Mouse (Mus musculus): ENCODE measurements at regions not wholly inside any gene's neighbourhood (a gene's known extent, or its start where the extent isn't known, plus 50 kb on each side); places are given as distances from the start of the nearest gene placed in this dataset.
A peak's percentile ranks its signal among the peaks of the same experiment; 100 is the strongest.
"Not testable (repeated sequence)": the region's sequence is repeated elsewhere in the genome, so short reads cannot be mapped to it uniquely, and the experiment has no call there.

- DNase-seq, result no peak
Measured at GRCm38 (mm10) chr1:193513929-193514710, 144.0 kb upstream of the Camk1g start.

DNA sequence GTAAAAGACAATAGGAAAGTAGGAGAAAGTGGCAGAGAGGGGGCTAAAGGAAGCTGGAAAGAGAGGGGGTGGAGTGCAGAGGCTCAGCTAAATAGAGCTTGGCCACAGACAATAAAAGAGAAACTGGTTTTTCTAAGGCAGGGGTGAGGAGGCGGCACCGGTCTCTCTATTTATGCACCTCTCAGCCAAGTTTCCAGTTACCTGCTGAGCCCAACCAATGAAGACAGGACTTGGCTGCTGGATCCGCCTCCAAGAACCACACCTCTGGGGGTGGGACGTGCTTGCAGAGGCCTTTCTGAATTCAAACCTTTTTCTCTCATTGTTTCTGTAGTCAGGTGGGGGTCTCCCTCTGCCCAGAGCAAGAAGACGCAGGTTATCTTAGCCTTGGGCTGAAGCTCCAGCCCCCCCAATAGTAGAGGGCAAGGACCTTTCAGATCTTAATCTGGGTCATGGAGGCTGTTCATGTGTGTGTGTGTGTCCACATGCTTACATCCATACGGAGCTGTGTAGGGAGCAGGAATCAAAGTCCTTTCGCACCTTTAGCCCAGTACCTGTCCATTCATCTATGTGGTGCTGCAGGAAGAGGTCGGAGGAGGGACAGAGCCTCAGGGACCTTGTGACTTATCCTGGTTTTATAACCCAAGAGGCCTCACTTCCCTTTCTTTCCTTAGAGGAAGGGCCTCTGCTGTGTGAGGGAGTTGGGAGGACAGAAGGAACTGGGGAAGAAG, 140.1 kb upstream of the Camk1g start:
- DNase-seq, result no peak

DNA sequence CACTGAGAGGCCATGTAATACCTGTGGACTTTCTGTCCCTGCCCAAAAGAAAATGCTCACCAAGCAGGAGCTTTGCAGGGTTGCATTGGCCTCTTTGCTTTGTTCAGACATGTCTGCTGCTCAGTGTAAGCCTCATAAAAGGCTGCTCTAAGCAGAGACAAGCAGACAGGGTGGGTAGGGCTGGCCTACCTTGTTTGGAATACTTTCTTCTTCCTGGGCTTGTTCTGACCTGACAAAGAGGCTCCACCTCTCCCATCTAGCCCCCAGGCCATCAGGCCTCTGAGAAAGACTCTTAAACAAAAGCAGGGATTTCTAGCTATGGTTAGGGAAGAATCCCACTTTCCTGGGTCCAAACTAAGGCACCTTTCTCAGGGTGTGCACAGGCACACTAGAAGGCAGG, 138.2 kb upstream of the Camk1g start:
- no peak for DNase-seq

DNA sequence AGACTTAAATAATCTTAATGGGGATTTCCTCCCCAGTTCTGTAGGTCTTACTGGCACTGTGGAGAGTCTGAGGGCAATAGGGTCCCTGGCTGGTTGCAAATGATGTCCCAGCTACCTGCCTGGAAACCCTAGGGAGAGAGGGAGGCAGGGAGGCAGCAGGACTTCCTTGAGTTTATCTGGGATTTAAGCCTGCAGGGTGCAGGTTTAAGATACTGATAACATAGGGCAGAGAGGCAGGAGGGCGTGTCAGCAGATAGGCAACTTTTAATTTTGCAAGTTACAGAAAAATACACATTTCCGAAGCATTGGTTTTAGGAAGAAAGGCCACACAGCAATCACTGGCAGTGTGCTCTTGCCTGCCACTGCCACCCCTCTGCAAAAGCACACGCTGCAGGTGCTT, 136.9 kb upstream of the Camk1g start:
- no peak for DNase-seq

DNA sequence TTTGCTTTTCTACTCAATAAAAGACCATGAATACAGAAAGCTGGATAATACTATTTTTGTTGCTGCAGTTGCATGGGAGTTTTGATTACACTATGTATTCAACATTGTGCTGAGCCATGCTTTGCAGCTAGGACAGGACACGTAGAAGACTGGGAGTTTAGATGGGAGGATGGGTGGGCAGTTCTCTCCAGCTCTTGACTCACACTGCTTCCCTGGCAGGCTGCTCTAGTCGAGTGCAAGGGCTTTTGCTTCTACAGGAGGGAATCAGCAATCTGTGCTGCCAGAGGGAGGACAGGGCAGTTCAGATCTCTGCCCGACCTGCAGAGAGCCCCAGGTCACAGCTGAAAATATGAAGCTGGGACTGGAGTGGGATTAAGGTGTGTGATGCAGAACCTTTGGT, 135.3 kb upstream of the Camk1g start:
- no peak for DNase-seq

GRCm38 (mm10) chr1:193504611-193505010, 134.5 kb upstream of the Camk1g start:
- DNase-seq, result no peak

GRCm38 (mm10) chr1:193503624-193504325, 133.7 kb upstream of the Camk1g start:
- peak in 1 of 2 experiments; percentile 6 for DNase-seq

GRCm38 (mm10) chr1:193496265-193497183, 126.4 kb upstream of the Camk1g start:
- DNase-seq, result no peak

DNA sequence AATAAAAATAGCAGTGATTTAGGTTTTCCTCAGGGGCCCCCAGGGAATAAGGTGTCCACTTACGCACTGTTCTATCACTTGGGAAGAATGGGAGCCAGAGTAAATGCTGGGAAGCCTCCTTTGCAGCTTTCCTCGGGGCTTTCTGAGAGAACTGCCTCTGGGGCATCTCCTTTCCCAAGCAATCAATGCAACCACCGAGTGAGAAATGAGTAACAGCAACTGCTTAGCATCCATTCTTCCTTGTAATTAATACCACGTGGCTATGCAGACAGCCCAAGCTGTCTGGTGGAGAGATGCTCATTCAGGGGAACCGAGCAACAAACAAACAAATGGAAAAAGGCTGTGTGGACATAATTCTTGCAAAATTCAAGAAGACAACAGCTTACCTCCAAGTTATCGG, 117.9 kb upstream of the Camk1g start:
- no peak for DNase-seq

GRCm38 (mm10) chr1:193486668-193487067, 116.6 kb upstream of the Camk1g start:
- not testable (repeated sequence) for DNase-seq

GRCm38 (mm10) chr1:193484977-193485376, 114.9 kb upstream of the Camk1g start:
- no peak for DNase-seq

DNA sequence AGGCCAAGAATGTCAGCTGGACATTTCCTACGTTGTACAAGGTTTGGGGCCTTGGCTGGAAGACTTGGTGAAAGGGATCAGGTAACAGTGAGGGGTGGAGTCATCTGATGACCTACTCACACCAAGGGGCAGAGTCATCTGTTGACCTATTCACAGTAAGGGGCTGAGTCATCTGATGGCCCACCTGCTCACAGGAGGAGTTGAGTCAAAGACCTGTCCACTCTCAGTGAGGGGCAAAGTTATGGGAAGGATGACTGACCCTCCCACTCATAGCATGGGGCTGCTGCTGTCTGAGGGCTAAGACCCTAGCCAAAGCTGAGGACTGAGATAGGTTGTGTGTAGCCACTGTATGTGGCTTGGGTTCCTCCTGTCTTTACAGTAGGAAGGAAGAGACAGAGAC, 107.2 kb upstream of the Camk1g start:
- no peak for DNase-seq

DNA sequence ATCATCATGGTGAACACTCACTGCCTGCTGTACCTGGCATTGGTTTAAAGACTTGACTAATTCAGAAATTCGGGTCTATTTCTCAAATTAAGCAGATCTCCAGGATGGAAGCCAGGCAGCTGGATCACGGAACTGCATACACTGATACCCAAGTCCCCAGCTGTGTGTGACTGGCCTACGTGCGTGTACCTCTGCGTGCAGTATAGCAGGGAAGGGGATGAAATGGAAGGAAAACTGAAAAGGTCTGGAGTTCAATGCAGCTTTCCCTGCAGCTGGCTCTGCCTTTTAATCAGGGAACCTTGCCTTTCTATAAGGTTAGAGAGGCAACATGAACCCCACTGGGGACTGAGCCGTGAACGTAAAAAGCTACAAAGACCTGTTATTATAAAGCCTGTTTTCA, 106.7 kb upstream of the Camk1g start:
- no peak for DNase-seq

GRCm38 (mm10) chr1:193466306-193466705, 96.2 kb upstream of the Camk1g start:
- no peak for DNase-seq

DNA sequence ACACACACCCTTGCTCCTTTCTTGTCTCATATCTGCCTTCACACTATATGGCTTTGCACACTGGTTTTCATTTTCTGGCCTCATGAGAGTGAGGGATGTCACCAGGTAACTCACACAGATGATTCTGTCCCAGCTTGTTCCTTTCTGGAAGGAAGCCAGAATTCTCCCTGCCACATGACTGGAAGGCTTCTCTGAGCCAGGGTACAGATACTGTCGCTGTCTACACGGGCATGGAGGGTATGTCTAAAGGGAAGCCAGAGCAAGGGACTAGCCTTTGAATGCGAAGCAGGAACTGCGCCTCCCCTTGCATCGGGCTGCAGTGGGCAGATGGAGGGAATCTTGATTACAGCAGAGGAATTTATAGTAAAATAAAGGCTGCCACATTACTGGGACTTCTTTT, 89.6 kb upstream of the Camk1g start:
- DNase-seq, result no peak

GRCm38 (mm10) chr1:193457908-193458307, 87.8 kb upstream of the Camk1g start:
- no peak for DNase-seq

- no peak for DNase-seq
Measured at GRCm38 (mm10) chr1:193453654-193454053, 83.6 kb upstream of the Camk1g start.

- DNase-seq, result no peak
Measured at GRCm38 (mm10) chr1:193451471-193452135, 81.5 kb upstream of the Camk1g start.

- DNase-seq, result no peak
Measured at GRCm38 (mm10) chr1:193450814-193451213, 80.7 kb upstream of the Camk1g start.

DNA sequence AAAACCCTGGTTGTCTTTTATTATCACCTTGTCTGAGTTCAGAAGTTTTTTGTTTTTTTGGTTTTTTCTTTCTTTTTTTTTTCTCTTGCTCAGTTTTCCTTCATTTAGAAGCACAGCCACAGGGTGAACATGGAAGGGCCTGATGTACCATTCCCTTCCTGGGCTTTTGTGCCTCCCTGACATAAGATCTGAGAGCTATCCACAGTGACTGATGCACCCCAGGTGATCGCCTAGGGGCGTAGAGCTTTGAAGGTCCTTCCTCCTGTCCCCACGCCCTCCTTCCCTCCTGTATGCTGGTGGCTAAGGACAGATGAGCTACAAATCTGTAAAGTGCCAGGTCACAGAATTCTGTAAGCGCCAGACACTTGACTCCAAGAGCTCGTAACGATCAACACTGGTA, 80.1 kb upstream of the Camk1g start:
- no peak for DNase-seq

GRCm38 (mm10) chr1:193449394-193450103, 79.5 kb upstream of the Camk1g start:
- DNase-seq, result no peak
